Mouse (Mus musculus): Measurements from ENCODE around the gene Hnrnph1.

Gene Hnrnph1

GRCm38 (mm10) chr11:50373621-50374020 is 3.2 kb upstream of the Hnrnph1 start:
- DNase-seq: no peak

DNA sequence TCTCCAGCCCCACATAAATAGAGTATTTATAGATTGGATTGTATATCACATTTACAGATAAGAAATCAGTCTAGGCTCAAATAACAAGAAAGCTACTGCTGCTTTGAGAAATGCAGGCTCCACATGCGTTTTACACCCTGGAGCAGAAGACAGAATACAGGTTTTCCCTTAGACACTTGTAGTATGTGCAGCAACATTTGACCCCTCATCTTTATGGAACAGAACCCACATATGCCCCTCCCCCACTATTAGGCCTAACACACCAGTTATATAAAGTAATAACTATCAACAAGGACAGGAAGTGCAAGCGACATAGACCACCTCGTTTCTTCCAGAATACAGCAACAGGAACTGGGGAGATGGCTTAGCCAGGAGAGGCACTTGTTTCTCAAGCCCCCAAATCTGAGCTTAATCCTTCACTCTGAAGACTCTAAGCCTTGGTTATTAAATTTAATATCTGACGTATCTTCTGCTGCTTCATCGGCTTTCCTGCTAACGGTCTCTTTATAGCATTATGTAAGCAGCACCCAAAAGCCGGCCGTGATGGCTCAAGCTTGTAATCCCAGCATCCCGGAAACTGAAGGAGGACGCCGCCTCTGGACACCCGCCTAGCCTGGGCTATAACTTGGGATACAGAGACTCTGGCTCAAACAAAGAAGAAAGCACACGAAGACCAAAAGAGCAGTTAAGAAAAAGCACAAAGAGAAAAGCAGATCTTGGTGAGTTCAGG is 2.3 kb upstream of the Hnrnph1 start:
- no peak for DNase-seq

DNA sequence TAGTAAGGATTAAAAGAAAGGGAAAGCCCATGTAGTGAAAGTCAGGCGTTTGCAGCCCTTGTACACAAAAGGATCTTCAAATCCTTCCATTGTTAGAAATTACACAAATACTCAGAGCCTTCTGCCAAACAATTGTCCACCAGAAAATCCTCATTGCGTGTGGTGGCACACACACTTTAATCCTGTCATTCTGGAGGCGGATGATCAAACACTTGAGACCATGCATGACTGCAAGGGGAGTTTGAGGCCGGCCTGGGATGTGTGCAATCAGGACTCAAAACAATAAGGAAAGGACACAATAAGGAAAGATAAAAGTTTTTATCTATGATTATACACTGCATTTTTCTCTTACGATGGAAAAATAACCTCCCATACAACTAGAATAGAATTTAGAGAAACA is 1.4 kb upstream of the Hnrnph1 start:
- DNase-seq: no peak

DNA sequence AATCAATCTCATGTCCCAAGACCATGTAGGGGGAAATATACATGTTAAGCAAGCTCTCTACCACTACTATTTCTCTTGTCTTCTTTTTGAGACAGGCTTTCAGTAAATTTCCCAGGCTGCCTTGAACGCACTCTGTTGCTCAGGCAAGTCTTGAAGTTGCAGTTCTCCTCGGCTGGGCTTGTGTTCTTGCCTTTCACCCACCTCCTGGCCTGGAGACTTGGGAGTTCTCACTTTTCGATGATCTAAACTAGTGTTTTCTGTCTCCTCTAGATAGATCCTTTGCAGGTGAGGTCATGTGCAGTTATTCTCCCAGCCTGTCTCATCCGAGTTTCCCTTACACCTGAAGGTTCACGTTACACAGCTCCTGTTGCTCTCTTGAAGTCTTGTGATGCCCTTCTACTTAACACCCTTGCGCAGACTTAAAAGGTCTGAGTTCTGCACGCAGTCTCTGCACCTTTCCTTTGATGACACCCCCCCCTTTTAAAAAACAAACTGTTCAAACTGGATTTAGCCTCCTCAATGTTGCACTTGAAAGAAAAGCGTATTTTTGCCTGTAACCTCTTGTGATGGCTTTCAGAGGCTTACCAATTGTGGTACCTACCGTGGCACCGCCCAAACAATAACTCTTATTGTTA is 517 bp upstream of the Hnrnph1 start:
- DNase-seq: peak in 1 of 2 experiments; percentile 11

- peak; percentile 79 to 80 for DNase-seq
Measured at GRCm38 (mm10) chr11:50377892-50378684, 1.3 kb downstream of the Hnrnph1 start.

GRCm38 (mm10) chr11:50379023-50379752 is 2.4 kb downstream of the Hnrnph1 start:
- DNase-seq: peak in 1 of 2 experiments; percentile 7

GRCm38 (mm10) chr11:50381311-50381710 is 4.5 kb downstream of the Hnrnph1 start:
- DNase-seq: no peak

GRCm38 (mm10) chr11:50387167-50387679 is 10.4 kb downstream of the Hnrnph1 start:
- peak in 1 of 2 experiments; percentile 1 for DNase-seq

- no peak for DNase-seq
Measured at GRCm38 (mm10) chr11:50387697-50388096, 10.9 kb downstream of the Hnrnph1 start.

GRCm38 (mm10) chr11:50388217-50388929 is 11.6 kb downstream of the Hnrnph1 start:
- DNase-seq: no peak

- no peak for DNase-seq
Measured at GRCm38 (mm10) chr11:50389011-50389410, 12.2 kb downstream of the Hnrnph1 start.

GRCm38 (mm10) chr11:50389616-50390015 is 12.8 kb downstream of the Hnrnph1 start:
- DNase-seq: no peak

DNA sequence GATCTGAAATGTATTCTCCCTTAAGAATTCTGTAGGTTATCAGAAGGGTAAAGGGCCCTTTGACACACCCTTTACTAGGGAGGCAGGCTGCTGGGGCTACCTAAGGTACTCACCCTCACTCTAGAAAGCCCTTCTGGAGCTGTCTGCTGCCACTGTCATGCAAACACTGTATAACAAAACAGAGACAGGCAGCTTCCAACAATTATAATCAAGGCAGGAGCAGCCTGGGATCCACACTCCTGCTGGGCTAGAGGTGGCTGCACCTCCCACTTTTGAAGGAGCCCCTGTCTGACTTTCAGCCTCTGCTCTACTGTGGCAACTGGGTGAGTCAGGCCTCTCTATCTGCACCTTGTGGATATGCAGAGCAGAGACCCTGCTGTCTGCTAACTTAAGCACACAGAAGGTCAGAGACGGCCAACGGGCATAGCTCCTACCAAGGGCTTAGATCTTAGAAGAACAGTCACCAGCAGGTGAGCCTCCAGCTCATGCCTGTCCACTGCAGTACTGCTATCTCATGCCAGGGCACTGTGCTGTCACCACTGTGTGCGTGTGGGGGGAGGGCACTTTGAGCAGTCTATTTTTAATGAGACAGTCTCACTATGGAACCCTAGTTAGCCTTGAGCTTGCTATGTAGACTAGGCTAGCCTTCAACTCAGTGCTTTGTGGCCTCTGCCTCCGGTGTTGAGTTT is 14.6 kb downstream of the Hnrnph1 start:
- DNase-seq: no peak

GRCm38 (mm10) chr11:50393306-50393705 is 16.5 kb downstream of the Hnrnph1 start:
- no peak for DNase-seq

DNA sequence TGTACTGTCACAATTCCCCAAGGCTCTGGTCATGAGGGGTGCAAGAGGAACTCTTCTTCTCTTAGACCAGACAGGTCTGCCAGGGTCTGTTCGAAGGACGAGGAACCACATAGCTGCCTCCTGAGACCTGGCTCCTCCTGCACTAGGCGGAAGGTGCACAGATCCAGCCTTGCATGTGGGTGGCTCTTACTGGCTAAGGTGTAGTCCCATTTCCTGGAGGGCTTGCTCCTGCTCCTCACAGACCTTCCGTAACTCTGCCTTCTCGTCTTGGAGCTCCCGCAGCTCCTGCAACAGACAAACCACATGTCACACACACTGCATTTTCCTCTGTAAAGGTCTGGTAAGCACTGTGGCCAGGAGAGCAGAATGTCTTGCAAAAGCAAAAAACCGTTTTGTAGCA is 17.9 kb downstream of the Hnrnph1 start:
- DNase-seq: no peak

DNA sequence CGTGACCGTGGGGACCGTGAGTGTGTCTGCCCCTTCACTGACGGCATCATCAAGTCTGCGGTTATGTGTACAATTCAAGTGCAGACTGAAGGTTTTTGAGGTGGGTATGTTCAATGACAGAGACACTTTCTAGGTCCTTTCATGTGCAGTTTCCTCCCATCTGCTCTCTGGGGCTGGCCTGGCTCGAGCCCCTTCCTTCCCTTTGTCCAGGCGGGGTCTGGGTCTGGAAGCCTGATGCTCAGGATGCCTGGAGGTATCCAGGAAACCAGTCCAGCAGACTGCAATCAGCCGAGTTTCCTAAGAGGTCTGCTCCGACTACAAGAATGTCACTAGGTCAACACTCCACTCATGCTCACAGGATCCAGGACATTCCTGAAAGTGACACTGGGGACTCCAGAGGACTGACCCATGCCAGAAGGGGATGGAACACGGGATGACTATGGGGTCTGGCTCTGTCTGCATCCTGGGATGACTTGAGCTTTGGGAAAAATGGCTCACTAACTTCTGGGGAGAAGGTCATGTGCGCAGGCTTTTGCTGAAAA is 20.0 kb downstream of the Hnrnph1 start:
- DNase-seq: no peak

DNA sequence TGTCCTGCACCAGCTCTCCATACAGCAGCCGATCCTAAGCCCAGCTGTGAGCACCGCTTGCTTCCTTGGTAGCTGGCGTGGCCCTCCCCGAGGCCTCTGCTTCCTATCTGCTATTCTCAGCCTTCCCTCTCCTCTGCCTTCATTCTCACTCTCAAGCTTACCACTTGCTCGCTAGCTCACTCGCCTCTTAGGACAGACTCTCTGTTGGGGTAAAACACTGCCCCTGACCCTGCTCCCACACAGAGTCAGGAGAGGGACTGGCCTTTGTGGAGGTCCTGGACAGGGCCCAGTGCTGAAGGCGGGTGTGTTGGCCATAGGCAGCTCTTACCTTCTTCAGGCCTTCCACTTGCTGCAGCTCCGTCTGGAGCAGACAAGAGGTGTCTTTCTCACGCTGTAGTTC is 20.5 kb downstream of the Hnrnph1 start:
- no peak for DNase-seq

GRCm38 (mm10) chr11:50398803-50399202 is 22.0 kb downstream of the Hnrnph1 start:
- peak in 1 of 2 experiments; percentile 2 for DNase-seq

DNA sequence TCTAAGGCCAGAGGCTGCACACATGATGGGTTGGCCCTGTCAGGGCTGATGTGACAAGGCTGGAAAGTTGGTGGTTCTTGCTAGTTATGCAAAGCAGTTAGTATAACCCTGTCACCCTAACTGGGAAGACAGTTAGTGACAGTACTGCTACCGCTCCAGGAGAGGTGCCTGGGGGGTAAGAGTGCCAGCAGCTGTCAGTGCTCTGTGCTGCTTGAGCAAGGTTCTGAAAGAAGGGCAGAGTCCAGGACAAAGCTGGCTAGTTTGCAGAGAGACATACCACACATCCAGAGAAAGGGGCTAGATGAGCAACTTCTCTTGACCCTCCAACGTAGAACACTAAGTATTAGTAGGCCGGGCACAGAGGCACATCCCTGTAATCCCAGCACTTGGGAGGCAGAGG is 25.7 kb downstream of the Hnrnph1 start:
- DNase-seq: no peak

GRCm38 (mm10) chr11:50403367-50404014 is 26.7 kb downstream of the Hnrnph1 start:
- no peak for DNase-seq

DNA sequence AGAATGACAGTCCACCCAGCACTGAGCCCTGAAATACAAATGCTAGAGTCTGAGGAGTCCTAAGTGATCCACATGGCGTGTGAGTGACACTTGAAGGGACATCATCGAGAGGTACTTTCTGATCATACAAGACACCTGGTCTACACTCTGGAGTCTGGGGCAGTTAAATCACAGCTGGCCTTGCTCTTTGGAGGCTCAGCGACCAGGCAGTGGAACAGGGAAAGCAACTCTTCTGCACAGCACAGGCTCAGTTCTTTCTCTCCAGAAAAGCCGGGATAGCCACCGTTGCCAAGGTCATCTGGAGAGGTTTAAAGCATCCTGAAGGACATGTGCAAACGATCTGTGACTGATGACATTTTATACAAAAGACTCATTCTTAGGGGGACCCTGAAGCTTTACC is 30.4 kb downstream of the Hnrnph1 start:
- no peak for DNase-seq

Data from thymus, postnatal 36 days (tissue).